Mouse (Mus musculus) bone marrow macrophage, adult 2 months (primary cell): ENCODE data around the gene Zbtb16.

Experiments used
- CTCF ChIP-seq: IDR thresholded peaks from 2 replicates; pipeline ENCODE4 v1.5.1; 2012; ENCODE audit warnings: low read depth, mild to moderate bottlenecking, low read length, moderate library complexity
- POLR2A ChIP-seq: IDR thresholded peaks from 2 replicates; pipeline ENCODE4 v1.6.1; 2012; ENCODE audit warnings: mild to moderate bottlenecking, low read depth, low read length, borderline replicate concordance

DNA sequence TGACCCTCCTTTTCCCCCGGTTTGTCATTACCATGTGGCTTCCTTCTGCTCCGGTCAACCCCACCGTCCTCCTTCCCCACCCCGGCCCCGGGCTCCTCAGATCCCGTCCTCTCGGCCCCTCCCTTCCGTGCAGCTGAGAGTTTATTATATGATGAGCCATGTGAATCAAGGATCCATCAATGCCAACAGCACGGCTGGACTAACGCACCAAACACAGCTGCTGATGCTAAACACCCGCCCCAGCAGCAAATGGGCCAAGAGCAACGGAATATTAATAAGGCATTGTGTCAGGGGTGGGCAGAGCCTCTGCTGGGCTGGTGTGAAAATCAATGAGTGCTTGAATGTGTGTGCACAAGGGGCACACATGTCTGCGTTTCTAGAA is 173.0 kb downstream of the Zbtb16 start:
- no peak for TF ChIP-seq POLR2A
- TF ChIP-seq CTCF: no peak
